Mouse (Mus musculus) testis, adult 2 months (tissue): ENCODE results near the gene Clec2i.

Experiments used
- CTCF ChIP-seq: fragments of 200-500 bp; IDR thresholded peaks from 2 replicates; pipeline ENCODE4 v1.5.1; 2012; ENCODE audit warnings: low read depth, mild to moderate bottlenecking, inconsistent platforms, low read length, moderate library complexity; ENCODE audit not compliant: control insufficient read depth, insufficient read depth, insufficient replicate concordance
- POLR2A ChIP-seq: fragments of 200-500 bp; IDR thresholded peaks from 2 replicates; pipeline ENCODE4 v1.6.1; 2012; ENCODE audit warnings: low read depth, mild to moderate bottlenecking, inconsistent platforms, low read length, moderate library complexity; ENCODE audit not compliant: control insufficient read depth

DNA sequence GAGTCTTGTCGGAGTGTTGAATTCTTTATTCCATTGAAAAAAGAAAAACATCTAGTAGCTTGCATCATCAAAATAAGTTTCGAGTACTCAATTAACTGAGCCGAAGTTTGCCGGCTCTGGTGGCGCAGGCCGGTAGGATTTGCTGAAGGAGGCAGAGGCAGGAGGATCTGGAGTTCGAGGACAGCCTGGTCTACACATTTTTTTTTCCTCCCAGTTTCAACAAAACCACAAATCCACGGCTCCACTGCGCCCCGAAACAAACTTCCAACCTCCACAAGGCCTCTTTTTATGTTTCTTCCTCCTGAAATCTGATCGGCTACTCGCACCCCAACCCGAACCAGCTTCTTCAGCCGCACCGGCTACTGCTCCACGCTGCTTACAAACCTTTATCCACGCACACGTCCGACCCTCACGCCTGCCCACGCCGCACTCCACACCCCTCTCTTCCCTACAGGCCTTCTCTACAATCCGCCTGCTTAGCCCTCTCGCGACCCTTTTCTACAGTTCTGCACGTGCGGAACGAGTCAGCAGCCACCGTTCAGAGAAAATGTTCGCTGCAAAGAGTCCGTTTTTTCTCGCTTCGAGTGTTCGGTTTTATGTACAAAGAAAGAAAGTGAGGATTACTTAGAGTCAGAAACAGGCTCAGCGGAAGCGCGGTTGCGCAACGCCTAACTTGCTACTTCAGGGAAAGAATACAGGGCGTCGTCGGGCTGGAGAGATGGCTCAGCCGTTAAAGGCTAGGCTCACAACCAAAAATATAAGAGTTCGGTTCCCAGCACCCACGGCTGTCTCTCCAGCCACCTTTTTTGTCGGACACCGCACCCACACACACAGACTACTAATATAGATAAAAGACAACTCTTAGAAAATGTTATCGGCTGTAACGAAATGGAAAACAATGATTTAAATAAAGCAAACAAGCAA, 48.8 kb upstream of the Clec2i start:
- TF ChIP-seq POLR2A, result no peak
- no peak for TF ChIP-seq CTCF
